Mouse (Mus musculus) brain, embryonic 14.5 days (tissue): ENCODE measurements around the gene Cacna2d2.

Experiments used
- CTCF ChIP-seq: fragments of 200-500 bp; IDR thresholded peaks from 2 replicates; pipeline ENCODE4 v1.5.1; 2012; ENCODE audit warnings: inconsistent platforms, mild to moderate bottlenecking, moderate library complexity, borderline replicate concordance; ENCODE audit not compliant: insufficient read depth, insufficient read length; ENCODE audit errors: extremely low read depth
- POLR2A ChIP-seq: fragments of 200-500 bp; IDR thresholded peaks from 2 replicates; pipeline ENCODE4 v1.6.1; 2012; ENCODE audit warnings: mild to moderate bottlenecking, inconsistent platforms, borderline replicate concordance; ENCODE audit not compliant: poor library complexity, insufficient read depth, insufficient read length, severe bottlenecking; ENCODE audit errors: extremely low read depth

DNA sequence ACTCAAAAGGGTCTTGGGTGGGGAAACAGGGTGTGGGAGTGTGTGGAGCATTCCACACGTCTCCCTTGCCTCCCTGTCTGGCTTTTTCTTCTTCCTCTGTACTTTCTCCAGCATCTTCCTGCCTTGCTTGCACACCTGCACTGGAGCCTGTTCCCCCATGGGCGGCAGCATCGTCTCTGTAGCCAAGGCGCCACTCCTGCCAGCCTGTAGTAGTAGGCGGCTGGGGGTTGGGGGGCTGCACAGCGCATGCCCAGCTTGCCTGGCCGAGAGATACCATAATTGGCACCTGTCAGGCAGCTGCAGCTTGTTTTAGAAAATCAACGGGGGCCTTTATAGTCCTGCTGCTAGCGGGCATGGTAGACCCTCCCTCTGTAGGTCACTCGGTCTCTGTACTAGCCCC, 108.9 kb downstream of the Cacna2d2 start:
- peak; percentile 21; the same call in 1 of the 2 replicates for TF ChIP-seq CTCF
- TF ChIP-seq POLR2A, result no peak
